22 mouse cellular contexts compared by ENCODE assay signal in genomic region chr1:59212951-59213350, GRCm38 (mm10). TPM values are rescaled to one million over a fixed set of nuclear protein-coding genes. Genes with fewer than 3 reads are reported as not detected.
DNase-seq lines count a peak whose midpoint lies in the region; ATAC-seq and TF ChIP-seq lines count a peak whose summit lies in the region.
"Had no signal": no experiment of that assay in that cellular context is flagged by ENCODE, and none has a peak within 500 bp of the region (broad histone marks: within the 10 kb centered on the region; RNA-seq: fewer than 3 reads in every experiment).

No protein-coding gene starts in this region.

- no peak for ATAC-seq in liver, embryonic 11.5 days (replicated peaks; ENCODE audit: low FRiP score)
- ATAC-seq in liver, embryonic 12.5 days, result no peak
- no peak for ATAC-seq in activated CD4-positive, CD25-positive, alpha-beta regulatory T cell, adult 4 months
- ATAC-seq: forebrain, embryonic 13.5 days; forebrain, postnatal 0 days had no signal

- peaks cover 2% of the 10 kb centered on the region for H3K36me3 ChIP-seq in kidney, adult 2 months (ENCODE audit: control insufficient read depth, insufficient read depth, low read length)
- H3K36me3 ChIP-seq in liver, embryonic 11.5 days (ENCODE audit: control insufficient read depth, insufficient read depth, low read length), result peaks cover 4% of the 10 kb centered on the region; the same call in 1 of the 2 replicates
- H3K36me3 ChIP-seq in liver, embryonic 12.5 days, result peaks cover 40% of the 10 kb centered on the region
- peaks cover 20% of the 10 kb centered on the region; the same call in 1 of the 2 replicates for H3K36me3 ChIP-seq in ES-E14 (ENCODE audit: control insufficient read depth, insufficient read depth, low read length, poor library complexity, severe bottlenecking)

- H3K27ac ChIP-seq in kidney, adult 2 months (ENCODE audit: insufficient read depth, low read depth, low read length), result no peak overlapping the region
- H3K27ac ChIP-seq in liver, embryonic 11.5 days (ENCODE audit: low read depth, low read length), result 0 out of 2 replicates have a peak overlapping the region, but pooled peaks have one; percentile 43
- H3K27ac ChIP-seq in liver, embryonic 12.5 days, result no peak overlapping the region
- H3K27ac ChIP-seq in ES-E14 (ENCODE audit: insufficient read depth, low read depth, low read length, poor library complexity, severe bottlenecking), result no peak overlapping the region
- H3K27ac ChIP-seq: embryonic facial prominence, embryonic 12.5 days; forebrain, embryonic 13.5 days; heart, adult 2 months; heart, embryonic 15.5 days; hindbrain, embryonic 13.5 days had no signal

- no peaks in the 10 kb centered on the region for H3K27me3 ChIP-seq in kidney, adult 2 months (replicated peaks; ENCODE audit: control insufficient read depth, insufficient read depth, low read length)
- no peaks in the 10 kb centered on the region for H3K27me3 ChIP-seq in liver, embryonic 11.5 days (replicated peaks; ENCODE audit: control insufficient read depth, insufficient read depth, low read length)
- no peaks in the 10 kb centered on the region for H3K27me3 ChIP-seq in liver, embryonic 12.5 days (replicated peaks)
- H3K27me3 ChIP-seq: CH12.LX; embryonic facial prominence, embryonic 12.5 days; forebrain, embryonic 13.5 days; heart, embryonic 15.5 days; hindbrain, embryonic 13.5 days had no signal

- DNase-seq in kidney, adult 2 months, result peak; percentile 32
- DNase-seq in kidney, postnatal 10 days, result no peak
- DNase-seq in liver, embryonic 11.5 days (ENCODE audit: low spot score), result no peak
- DNase-seq in ES-E14 (ENCODE audit: low read depth, low spot score), result peak; percentile 24
- DNase-seq in mesoderm, embryonic 11.5 days (ENCODE audit: low read depth, low spot score), result peak; percentile 9
- DNase-seq: adrenal gland, postnatal 14 days; cerebellum, adult 11-12 months; cerebellum, postnatal 25 days; forebrain, postnatal 0 days; gastrocnemius, postnatal 14 days; heart, adult 2 months; heart, postnatal 14 days had no signal

- no peak for TF ChIP-seq POLR2A in kidney, adult 2 months (IDR thresholded peaks at IDR 0.05; ENCODE audit: low read depth, low read length)

- H3K4me3 ChIP-seq in kidney, adult 2 months (ENCODE audit: insufficient read depth, low read depth, low read length), result no peak overlapping the region
- H3K4me3 ChIP-seq in liver, embryonic 11.5 days (ENCODE audit: low read depth, low read length), result no peak overlapping the region
- H3K4me3 ChIP-seq in liver, embryonic 12.5 days, result no peak overlapping the region
- H3K4me3 ChIP-seq in ES-E14 (ENCODE audit: insufficient read depth in 1 of 2, low read depth in 1 of 2, low read length in 2 of 2, poor library complexity in 1 of 2, severe bottlenecking in 1 of 2), result no peak overlapping the region
- H3K4me3 ChIP-seq: embryonic facial prominence, embryonic 12.5 days; forebrain, embryonic 13.5 days; heart, adult 2 months; heart, embryonic 15.5 days; hindbrain, embryonic 13.5 days had no signal

- H3K9ac ChIP-seq in liver, embryonic 11.5 days (ENCODE audit: low read depth, low read length), result no peak overlapping the region
- H3K9ac ChIP-seq in liver, embryonic 12.5 days, result no peak overlapping the region
- H3K9ac ChIP-seq in ES-E14 (ENCODE audit: insufficient read depth, low read depth, low read length, poor library complexity, severe bottlenecking), result no peak overlapping the region
- H3K9ac ChIP-seq: embryonic facial prominence, embryonic 12.5 days; forebrain, embryonic 13.5 days; forebrain, postnatal 0 days; heart, embryonic 15.5 days; hindbrain, embryonic 13.5 days had no signal

- H3K4me2 ChIP-seq in liver, embryonic 11.5 days, result no peak overlapping the region
- H3K4me2 ChIP-seq in liver, embryonic 12.5 days, result no peak overlapping the region
- H3K4me2 ChIP-seq: embryonic facial prominence, embryonic 12.5 days; forebrain, embryonic 13.5 days; heart, embryonic 11.5 days; heart, embryonic 15.5 days; hindbrain, embryonic 13.5 days had no signal

- WGBS in kidney, adult 2 months, result no CpG with 5 or more reads among the region's 1 CpGs
- 40% methylated on average over 1 of the region's 1 CpGs for WGBS in liver, embryonic 11.5 days
- 80% methylated on average over 1 of the region's 1 CpGs for WGBS in liver, embryonic 12.5 days (ENCODE audit: insufficient replicate concordance)

- no peaks in the 10 kb centered on the region for H3K9me3 ChIP-seq in liver, embryonic 11.5 days (ENCODE audit: control insufficient read depth, low read length)
- no peaks in the 10 kb centered on the region for H3K9me3 ChIP-seq in liver, embryonic 12.5 days (replicated peaks)
- H3K9me3 ChIP-seq in ES-E14 (ENCODE audit: control insufficient read depth, insufficient read depth, low read depth, low read length), result no peaks in the 10 kb centered on the region
- H3K9me3 ChIP-seq: embryonic facial prominence, embryonic 12.5 days; forebrain, embryonic 13.5 days; G1E; heart, embryonic 15.5 days; hindbrain, embryonic 13.5 days had no signal

- in situ Hi-C loops in ES-E14 (cut with MboI; ENCODE audit: low sequenced_read_pairs in 2 of 2, unreplicated experiment in 2 of 2), result no loop called here

- TF ChIP-seq CTCF in kidney, adult 2 months (conservative IDR thresholded peaks at IDR 0.05; ENCODE audit: insufficient read depth, insufficient read length, low read depth, low read length), result no peak

- H3K4me1 ChIP-seq in kidney, adult 2 months (ENCODE audit: control insufficient read depth, insufficient read depth, low read length), result peaks cover 5% of the 10 kb centered on the region; the same call in 1 of the 2 replicates
- no peaks in the 10 kb centered on the region for H3K4me1 ChIP-seq in liver, embryonic 11.5 days (replicated peaks; ENCODE audit: control insufficient read depth, insufficient read depth, low read length)
- H3K4me1 ChIP-seq in liver, embryonic 12.5 days, result no peaks in the 10 kb centered on the region
- H3K4me1 ChIP-seq in ES-E14 (ENCODE audit: control insufficient read depth in 2 of 2, insufficient read depth in 2 of 2, low read length in 2 of 2, poor library complexity in 1 of 2), result no peaks in the 10 kb centered on the region
- H3K4me1 ChIP-seq: embryonic facial prominence, embryonic 12.5 days; forebrain, embryonic 13.5 days; heart, embryonic 15.5 days; hindbrain, embryonic 13.5 days had no signal

TF ChIP-seq in ES-E14, 5 proteins besides CTCF, POLR2A, EP300 and RAD21:
- TF ChIP-seq CHD2 (IDR thresholded peaks at IDR 0.05; ENCODE audit: low read depth, low read length) (no peak), ZNF384 (IDR thresholded peaks at IDR 0.05; ENCODE audit: low read depth, low read length) (no peak), HCFC1 (IDR thresholded peaks at IDR 0.05; ENCODE audit: borderline replicate concordance, insufficient read depth, low read length) (no peak), ZC3H11A (IDR thresholded peaks at IDR 0.05; ENCODE audit: borderline replicate concordance, low read depth, low read length) (no peak), MAFK (IDR thresholded peaks at IDR 0.05; ENCODE audit: insufficient read depth, low read depth, low read length) (no peak)

RNA-seq across cellular contexts. Expression of gene Als2, which starts 24.1 kb away (rescaled TPM):
- polyA plus RNA-seq in kidney, adult 2 months (2012; rRNA removed), result 10.8 and 11.1 TPM in 2 replicates
- 13.1 and 13.9 TPM in 2 replicates for polyA plus RNA-seq in liver, embryonic 11.5 days (2014; fragmentation: Nextera tagmentation; extraction: Ambion mirVana)
- polyA plus RNA-seq in liver, embryonic 12.5 days (2016; fragmentation: Nextera tagmentation; extraction: Ambion mirVana), result 9.6 and 10.3 TPM in 2 replicates
- 18.4 and 23.2 TPM in 2 replicates for total RNA-seq in ES-E14 (2012; rRNA removed)
- 1 to 10 TPM; 4.6 to 5.4 TPM for polyA plus RNA-seq in activated CD4-positive, CD25-positive, alpha-beta regulatory T cell, adult 4 months (2017; shearing (Covaris generic))

RNA-seq across cellular contexts. Expression of gene Cdk15, which starts 43.8 kb away (rescaled TPM):
- polyA plus RNA-seq in kidney, adult 2 months (2012; rRNA removed), result 0.05 and 0.13 TPM in 2 replicates
- polyA plus RNA-seq in liver, embryonic 11.5 days (2014; fragmentation: Nextera tagmentation; extraction: Ambion mirVana), result 0.21 TPM in 1 of 2 replicates, not detected in the other
- not detected in 2 replicates for polyA plus RNA-seq in liver, embryonic 12.5 days (2016; fragmentation: Nextera tagmentation; extraction: Ambion mirVana)
- 0.32 and 0.58 TPM in 2 replicates for total RNA-seq in ES-E14 (2012; rRNA removed)
- not detected for polyA plus RNA-seq in activated CD4-positive, CD25-positive, alpha-beta regulatory T cell, adult 4 months (2017; shearing (Covaris generic))
- total RNA-seq: adrenal gland, postnatal 14 days; G1E; hematopoietic stem cell, adult 5-6 weeks had no signal
- polyA plus RNA-seq: heart, adult 2 months had no signal

RNA-seq across cellular contexts. Expression of gene Mpp4, which starts 49.8 kb away (rescaled TPM):
- polyA plus RNA-seq in kidney, adult 2 months (2012; rRNA removed), result 2.6 TPM in 2 replicates
- polyA plus RNA-seq in liver, embryonic 11.5 days (2014; fragmentation: Nextera tagmentation; extraction: Ambion mirVana), result 0.47 and 0.52 TPM in 2 replicates
- 0.25 and 0.45 TPM in 2 replicates for polyA plus RNA-seq in liver, embryonic 12.5 days (2016; fragmentation: Nextera tagmentation; extraction: Ambion mirVana)
- total RNA-seq in ES-E14 (2012; rRNA removed), result 1.0 and 1.2 TPM in 2 replicates
- polyA plus RNA-seq in activated CD4-positive, CD25-positive, alpha-beta regulatory T cell, adult 4 months (2017; shearing (Covaris generic)), result under 1 TPM in 1 of 2 experiments, not detected in 1; 0.19 TPM
- total RNA-seq: gastrocnemius, postnatal 14 days; heart, adult 2 months had no signal

Comparison
In these comparisons a context has a peak if more than half of its experiments do, and no peak if none do; other contexts are left out.
1. DNase-seq: peak in kidney, adult 2 months (single experiment), ES-E14 (single experiment) and mesoderm, embryonic 11.5 days (single experiment); none in kidney, postnatal 10 days (single experiment) and liver, embryonic 11.5 days (single experiment).